ENCODE assay signal across 13 mouse cellular contexts in the genomic region with DNA sequence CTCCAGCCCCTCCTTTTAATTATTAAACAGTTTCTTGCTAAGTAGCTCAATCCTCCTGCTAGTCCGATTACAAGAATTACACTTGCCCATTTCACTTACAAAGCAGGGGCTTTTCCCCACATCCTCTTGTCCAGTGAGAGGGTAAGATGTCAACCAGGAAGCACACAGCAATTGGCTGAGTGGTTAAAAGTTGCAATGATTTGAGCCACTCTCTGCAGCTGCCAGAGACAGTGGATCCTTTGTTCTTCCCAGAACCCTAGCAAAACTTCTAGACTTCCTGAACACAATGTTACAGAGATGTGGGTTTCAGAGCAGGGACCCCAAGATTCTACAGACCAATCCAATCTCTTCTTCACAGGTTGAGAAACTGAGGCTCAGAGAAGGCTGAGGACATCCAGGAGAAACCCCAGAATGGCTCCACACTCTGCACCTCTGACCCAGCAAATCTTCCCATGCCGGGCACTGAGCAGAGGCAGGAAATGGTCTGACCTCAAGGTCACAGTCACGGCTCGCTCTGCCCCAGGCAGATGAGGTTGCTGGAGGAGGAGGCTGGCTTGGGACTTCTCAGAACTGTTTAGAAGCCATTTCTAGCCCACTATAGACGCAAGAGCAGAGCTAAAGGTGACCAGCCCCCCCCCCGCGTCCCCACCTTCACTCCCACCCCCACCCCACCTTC.
DNase-seq lines count a peak whose midpoint lies in the region; ATAC-seq lines count a peak whose summit lies in the region.
"Had no signal": no experiment of that assay in that cellular context is flagged by ENCODE, and none has a peak within 500 bp of the region (broad histone marks: within the 10 kb centered on the region; RNA-seq: fewer than 3 reads in every experiment).

No protein-coding gene starts in this region.

- 64% methylated on average over 7 of the region's 7 CpGs for WGBS in midbrain, embryonic 10.5 days
- 71% methylated on average over 7 of the region's 7 CpGs for WGBS in midbrain, embryonic 13.5 days
- WGBS in intestine, embryonic 16.5 days: 22% methylated on average over 7 of the region's 7 CpGs

- DNase-seq in midbrain, embryonic 10.5 days (ENCODE audit: low spot score): no peak
- DNase-seq in embryo, embryonic 11 days: peak; percentile 66
- peak; percentile 51 for DNase-seq in mesoderm, embryonic 11.5 days (ENCODE audit: low read depth, low spot score)
- DNase-seq in heart, postnatal 4 days: no peak
- DNase-seq: cerebellum, postnatal 25 days; liver had no signal

- H3K9me3 ChIP-seq in midbrain, embryonic 10.5 days (replicated peaks): no peaks in the 10 kb centered on the region; the same call in 1 of the 2 replicates
- H3K9me3 ChIP-seq in midbrain, embryonic 13.5 days: no peaks in the 10 kb centered on the region
- no peaks in the 10 kb centered on the region for H3K9me3 ChIP-seq in intestine, embryonic 16.5 days (ENCODE audit: control insufficient read depth, low read length)
- H3K9me3 ChIP-seq: G1E; stomach, embryonic 15.5 days had no signal

- ATAC-seq in midbrain, embryonic 13.5 days: no peak
- peak; percentile 55; the same call in 1 of the 2 replicates for ATAC-seq in intestine, embryonic 16.5 days
- ATAC-seq in granulocyte monocyte progenitor cell, adult 5-6 weeks (replicated peaks; ENCODE audit: poor library complexity, severe bottlenecking): no peak
- ATAC-seq: forebrain, embryonic 14.5 days had no signal

- H3K36me3 ChIP-seq in midbrain, embryonic 10.5 days: peaks cover 78% of the 10 kb centered on the region
- peaks cover 3% of the 10 kb centered on the region; the same call in 1 of the 2 replicates for H3K36me3 ChIP-seq in midbrain, embryonic 13.5 days
- no peaks in the 10 kb centered on the region for H3K36me3 ChIP-seq in intestine, embryonic 16.5 days (ENCODE audit: control insufficient read depth, insufficient read depth, low read length)
- H3K36me3 ChIP-seq: stomach, embryonic 15.5 days had no signal

- H3K4me1 ChIP-seq in midbrain, embryonic 10.5 days: peaks cover 32% of the 10 kb centered on the region
- no peaks in the 10 kb centered on the region for H3K4me1 ChIP-seq in midbrain, embryonic 13.5 days (replicated peaks)
- H3K4me1 ChIP-seq in intestine, embryonic 16.5 days (ENCODE audit: control insufficient read depth, insufficient read depth, low read length): no peaks in the 10 kb centered on the region

- no peak overlapping the region for H3K4me2 ChIP-seq in midbrain, embryonic 13.5 days (replicated peaks)
- no peak overlapping the region for H3K4me2 ChIP-seq in intestine, embryonic 16.5 days (ENCODE audit: low read depth, low read length)
- H3K4me2 ChIP-seq: stomach, embryonic 15.5 days had no signal

- no peak overlapping the region for H3K4me3 ChIP-seq in midbrain, embryonic 10.5 days
- H3K4me3 ChIP-seq in midbrain, embryonic 13.5 days (replicated peaks): no peak overlapping the region
- no peak overlapping the region for H3K4me3 ChIP-seq in intestine, embryonic 16.5 days (ENCODE audit: low read length)
- H3K4me3 ChIP-seq: megakaryocyte, embryonic 14.5 days; stomach, embryonic 15.5 days had no signal

- H3K27me3 ChIP-seq in midbrain, embryonic 10.5 days (ENCODE audit: low read depth, poor library complexity, severe bottlenecking): peaks cover 7% of the 10 kb centered on the region
- H3K27me3 ChIP-seq in midbrain, embryonic 13.5 days: peaks cover 9% of the 10 kb centered on the region; the same call in 1 of the 2 replicates
- H3K27me3 ChIP-seq in intestine, embryonic 16.5 days (replicated peaks; ENCODE audit: control insufficient read depth, insufficient read depth, low read length): no peaks in the 10 kb centered on the region
- H3K27me3 ChIP-seq: stomach, embryonic 15.5 days had no signal

- no peak overlapping the region for H3K9ac ChIP-seq in midbrain, embryonic 13.5 days (replicated peaks)
- H3K9ac ChIP-seq in intestine, embryonic 16.5 days (ENCODE audit: low read depth, low read length): no peak overlapping the region
- H3K9ac ChIP-seq: stomach, embryonic 15.5 days had no signal

- peak overlapping the region; percentile 55 for H3K27ac ChIP-seq in midbrain, embryonic 10.5 days (replicated peaks)
- no peak overlapping the region for H3K27ac ChIP-seq in midbrain, embryonic 13.5 days
- H3K27ac ChIP-seq in intestine, embryonic 16.5 days (ENCODE audit: low read length): no peak overlapping the region
- H3K27ac ChIP-seq: stomach, embryonic 15.5 days had no signal

Comparison
In these comparisons a context has a peak if more than half of its experiments do, and no peak if none do; other contexts are left out.
1. DNase-seq: peak in embryo, embryonic 11 days (single experiment) and mesoderm, embryonic 11.5 days (single experiment); none in midbrain, embryonic 10.5 days (single experiment) and heart, postnatal 4 days (single experiment).